Comparison of ENCODE assay signal across 8 mouse cellular contexts in genomic region chr4:133494432-133494831, GRCm38 (mm10). TPM values are rescaled to one million over a fixed set of nuclear protein-coding genes. Genes with fewer than 3 reads are reported as not detected.
DNase-seq lines count a peak whose midpoint lies in the region; ATAC-seq lines count a peak whose summit lies in the region.

No protein-coding gene starts in this region.

- H3K4me3 ChIP-seq in limb, embryonic 10.5 days, result peak overlapping the region; percentile 45
- peak overlapping the region; percentile 15; the same call in 1 of the 2 replicates for H3K4me3 ChIP-seq in midbrain, embryonic 11.5 days (ENCODE audit: low read depth, low read length)

- H3K4me2 ChIP-seq in midbrain, embryonic 11.5 days, result peak overlapping the region; percentile 49

- H3K27me3 ChIP-seq in limb, embryonic 10.5 days (ENCODE audit: low read depth, poor library complexity, severe bottlenecking), result peaks cover 65% of the 10 kb centered on the region
- H3K27me3 ChIP-seq in midbrain, embryonic 11.5 days (ENCODE audit: control insufficient read depth, insufficient read depth, low read length), result peaks cover 50% of the 10 kb centered on the region

- WGBS in limb, embryonic 10.5 days, result under 1% methylated on average over 12 of the region's 12 CpGs
- 2% methylated on average over 12 of the region's 12 CpGs for WGBS in midbrain, embryonic 11.5 days

- no peak overlapping the region for H3K27ac ChIP-seq in limb, embryonic 10.5 days
- H3K27ac ChIP-seq in midbrain, embryonic 11.5 days (ENCODE audit: low read depth, low read length), result no peak overlapping the region

- no peaks in the 10 kb centered on the region for H3K36me3 ChIP-seq in limb, embryonic 10.5 days
- H3K36me3 ChIP-seq in midbrain, embryonic 11.5 days (ENCODE audit: control insufficient read depth, insufficient read depth, low read length), result no peaks in the 10 kb centered on the region

- DNase-seq in adrenal gland, postnatal 10 days, result peak; percentile 95
- peak; percentile 87 for DNase-seq in embryo, embryonic 9.5 days (ENCODE audit: extremely low spot score)
- peak; percentile 92 to 98 for DNase-seq in heart, adult 18-20 months
- DNase-seq in kidney, adult 11 months, result peak; percentile 85
- DNase-seq in limb, embryonic 10.5 days (ENCODE audit: low spot score), result peak; percentile 94
- peak; percentile 99 for DNase-seq in midbrain, embryonic 11.5 days (ENCODE audit: low spot score, missing footprints)
- peak; percentile 56 to 63 for DNase-seq in right cerebral cortex, postnatal 36 days (ENCODE audit: low spot score in 2 of 2)
- DNase-seq in urinary bladder, postnatal 4 days (ENCODE audit: low spot score in 2 of 2), result peak; percentile 78 to 93

- 0 out of 2 replicates have a peak overlapping the region, but pooled peaks have one; percentile 18 for H3K9ac ChIP-seq in midbrain, embryonic 11.5 days (ENCODE audit: low read length)

- peaks cover 51% of the 10 kb centered on the region for H3K4me1 ChIP-seq in limb, embryonic 10.5 days
- H3K4me1 ChIP-seq in midbrain, embryonic 11.5 days (ENCODE audit: control insufficient read depth, insufficient read depth, low read length), result peaks cover 14% of the 10 kb centered on the region

- peak; percentile 38; the same call in 1 of the 2 replicates for ATAC-seq in midbrain, embryonic 11.5 days (ENCODE audit: low FRiP score)

- H3K9me3 ChIP-seq in limb, embryonic 10.5 days (replicated peaks), result no peaks in the 10 kb centered on the region
- H3K9me3 ChIP-seq in midbrain, embryonic 11.5 days (ENCODE audit: control insufficient read depth, low read length), result no peaks in the 10 kb centered on the region

RNA-seq across cellular contexts. Expression of gene Trnp1, which starts 3.9 kb away (rescaled TPM):
- total RNA-seq in adrenal gland, postnatal 10 days (2021), result 1 to 10 TPM; 6.2 to 9.3 TPM
- 1 to 10 TPM; 2.4 to 2.8 TPM for total RNA-seq in heart, adult 18-20 months (2021)
- 0.46 and 0.65 TPM in 2 replicates for polyA plus RNA-seq in limb, embryonic 10.5 days (2016; fragmentation: Nextera tagmentation; extraction: Ambion mirVana)
- 1.5 TPM in 2 replicates for polyA plus RNA-seq in midbrain, embryonic 11.5 days (2014; fragmentation: Nextera tagmentation; extraction: Ambion mirVana)

RNA-seq across cellular contexts. Expression of gene Tent5b, which starts 14.5 kb away (rescaled TPM):
- 1 to 10 TPM in 1 of 2 experiments, under 1 TPM in 1; 0.58 to 1.2 TPM for total RNA-seq in adrenal gland, postnatal 10 days (2021)
- 1 to 10 TPM; 2.0 to 3.5 TPM for total RNA-seq in heart, adult 18-20 months (2021)
- 0.68 and 1.1 TPM in 2 replicates for polyA plus RNA-seq in limb, embryonic 10.5 days (2016; fragmentation: Nextera tagmentation; extraction: Ambion mirVana)
- 0.22 and 0.53 TPM in 2 replicates for polyA plus RNA-seq in midbrain, embryonic 11.5 days (2014; fragmentation: Nextera tagmentation; extraction: Ambion mirVana)

RNA-seq across cellular contexts. Expression of gene Kdf1, which starts 24.3 kb away (rescaled TPM):
- total RNA-seq in adrenal gland, postnatal 10 days (2021), result 1 to 10 TPM; 2.1 to 3.1 TPM
- total RNA-seq in heart, adult 18-20 months (2021), result not detected
- 6.7 and 8.5 TPM in 2 replicates for polyA plus RNA-seq in limb, embryonic 10.5 days (2016; fragmentation: Nextera tagmentation; extraction: Ambion mirVana)
- polyA plus RNA-seq in midbrain, embryonic 11.5 days (2014; fragmentation: Nextera tagmentation; extraction: Ambion mirVana), result 0.15 and 0.51 TPM in 2 replicates

RNA-seq across cellular contexts. Expression of gene Nudc, which starts 51.4 kb away (rescaled TPM):
- total RNA-seq in adrenal gland, postnatal 10 days (2021), result 100 to 1,000 TPM in 1 of 2 experiments, 10 to 100 TPM in 1; 95.6 to 102 TPM
- 10 to 100 TPM; 78.7 to 80.1 TPM for total RNA-seq in heart, adult 18-20 months (2021)
- 493 and 582 TPM in 2 replicates for polyA plus RNA-seq in limb, embryonic 10.5 days (2016; fragmentation: Nextera tagmentation; extraction: Ambion mirVana)
- polyA plus RNA-seq in midbrain, embryonic 11.5 days (2014; fragmentation: Nextera tagmentation; extraction: Ambion mirVana), result 330 and 336 TPM in 2 replicates

RNA-seq across cellular contexts. Expression of gene Nr0b2, which starts 58.7 kb away (rescaled TPM):
- 10 to 100 TPM; 18.0 to 19.3 TPM for total RNA-seq in adrenal gland, postnatal 10 days (2021)
- total RNA-seq in heart, adult 18-20 months (2021), result 10 to 100 TPM; 16.7 to 20.3 TPM
- 0.13 TPM in 1 of 2 replicates, not detected in the other for polyA plus RNA-seq in limb, embryonic 10.5 days (2016; fragmentation: Nextera tagmentation; extraction: Ambion mirVana)
- not detected in 2 replicates for polyA plus RNA-seq in midbrain, embryonic 11.5 days (2014; fragmentation: Nextera tagmentation; extraction: Ambion mirVana)
